Mouse (Mus musculus): ENCODE results near the gene Gpr18.

DNA sequence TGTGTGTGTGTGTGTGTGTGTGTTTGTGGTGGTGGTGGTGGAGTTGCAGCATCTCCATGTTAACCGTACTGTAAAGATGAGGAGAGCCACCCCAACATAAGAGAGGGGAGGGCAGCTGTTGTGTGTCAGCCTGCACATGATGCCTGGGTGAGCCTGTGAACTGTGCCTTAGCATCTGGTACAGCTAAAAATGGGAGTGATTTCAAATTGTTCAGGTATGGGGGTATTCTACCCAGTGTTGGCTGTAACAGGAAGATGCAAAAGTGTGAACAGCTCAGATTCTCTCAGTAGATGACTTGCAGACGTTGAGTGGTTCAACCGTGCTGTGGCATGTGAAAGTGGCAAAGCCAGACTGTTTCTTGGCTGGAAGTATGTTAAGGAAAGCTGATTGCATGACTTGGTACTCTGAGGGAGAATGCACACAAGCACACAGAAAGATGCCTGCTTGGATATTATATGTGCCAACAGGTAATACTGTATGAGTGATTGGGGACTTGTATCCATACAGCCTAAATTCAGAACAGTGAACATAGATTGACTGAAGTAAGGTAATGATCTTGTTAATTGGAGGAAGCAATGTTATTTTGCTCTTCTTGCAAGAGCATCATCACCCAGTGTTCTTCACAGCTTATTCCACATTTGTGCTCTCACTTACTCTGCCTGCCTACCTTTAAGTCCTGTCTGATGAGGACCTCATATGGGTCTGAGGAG is 42.6 kb upstream of the Gpr18 start:
- TF ChIP-seq CTCF (IDR thresholded peaks at IDR 0.05) (no peak), POLR2A (IDR thresholded peaks at IDR 0.05; ENCODE audit: insufficient read depth, low read depth, low read length) (no peak), EP300 (IDR thresholded peaks at IDR 0.05; ENCODE audit: insufficient read depth, low read depth, low read length) (no peak)

Measured in heart, adult 2 months (tissue).